Mouse (Mus musculus) adrenal gland, adult 18-20 months (tissue): ENCODE results near the gene March6. TPM values are rescaled to one million over a fixed set of nuclear protein-coding genes. Genes with fewer than 3 reads are reported as not detected.

ENCODE experiments used
- DNase-seq, 2 experiments: peaks; one replicate each; pipeline ENCODE4 v3.0.0; 2021 to 2022; ENCODE audit warnings: low spot score in 2 of 2
- total RNA-seq, 2 experiments: library from RNA; stranded (reverse); gene quantifications; 1 replicate in 1 of 2; 2 replicates in 1 of 2; pipeline ENCODE4 v1.2.3; 2021

Gene March6
- total RNA-seq, 2 experiments from 2014 or later: 84.7 to 161 TPM

GRCm38 (mm10) chr15:31454861-31455295, 76.0 kb downstream of the March6 start:
- DNase-seq: no peak

DNA sequence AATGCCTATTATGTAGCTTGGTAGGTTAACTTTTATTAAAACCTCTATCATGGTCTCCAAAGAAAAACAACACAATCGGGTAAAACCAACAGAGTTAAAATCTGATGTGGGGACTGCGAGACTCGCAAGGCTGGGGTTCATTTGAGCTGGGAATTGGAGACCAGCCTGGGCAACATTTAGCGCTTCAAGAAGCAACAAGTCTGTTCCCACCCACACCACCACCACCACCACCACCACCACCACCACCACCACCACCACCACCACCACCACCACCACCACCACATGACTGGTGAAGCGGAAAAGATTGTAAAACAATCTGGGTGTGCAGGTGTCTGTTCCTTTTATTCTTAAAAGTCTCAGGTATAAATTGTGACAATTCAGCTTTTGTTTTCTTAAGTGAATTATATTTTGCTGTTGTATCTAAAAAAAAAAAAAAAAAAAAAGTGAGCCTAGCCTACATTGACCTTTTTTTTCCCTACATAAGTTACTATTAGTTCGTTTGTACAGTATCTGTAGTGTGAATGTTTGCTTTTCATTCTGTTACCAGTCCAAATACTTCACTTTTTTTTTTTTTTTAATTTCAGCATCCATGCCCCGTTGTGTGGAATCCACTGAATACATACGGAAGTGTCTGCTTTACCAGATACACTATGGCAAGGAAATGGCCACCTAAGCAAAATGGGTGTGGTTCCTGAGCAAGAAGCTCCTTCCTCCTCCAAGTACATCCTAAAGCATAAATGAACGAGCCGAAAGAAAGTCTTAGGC, 76.6 kb downstream of the March6 start:
- DNase-seq: no peak

DNA sequence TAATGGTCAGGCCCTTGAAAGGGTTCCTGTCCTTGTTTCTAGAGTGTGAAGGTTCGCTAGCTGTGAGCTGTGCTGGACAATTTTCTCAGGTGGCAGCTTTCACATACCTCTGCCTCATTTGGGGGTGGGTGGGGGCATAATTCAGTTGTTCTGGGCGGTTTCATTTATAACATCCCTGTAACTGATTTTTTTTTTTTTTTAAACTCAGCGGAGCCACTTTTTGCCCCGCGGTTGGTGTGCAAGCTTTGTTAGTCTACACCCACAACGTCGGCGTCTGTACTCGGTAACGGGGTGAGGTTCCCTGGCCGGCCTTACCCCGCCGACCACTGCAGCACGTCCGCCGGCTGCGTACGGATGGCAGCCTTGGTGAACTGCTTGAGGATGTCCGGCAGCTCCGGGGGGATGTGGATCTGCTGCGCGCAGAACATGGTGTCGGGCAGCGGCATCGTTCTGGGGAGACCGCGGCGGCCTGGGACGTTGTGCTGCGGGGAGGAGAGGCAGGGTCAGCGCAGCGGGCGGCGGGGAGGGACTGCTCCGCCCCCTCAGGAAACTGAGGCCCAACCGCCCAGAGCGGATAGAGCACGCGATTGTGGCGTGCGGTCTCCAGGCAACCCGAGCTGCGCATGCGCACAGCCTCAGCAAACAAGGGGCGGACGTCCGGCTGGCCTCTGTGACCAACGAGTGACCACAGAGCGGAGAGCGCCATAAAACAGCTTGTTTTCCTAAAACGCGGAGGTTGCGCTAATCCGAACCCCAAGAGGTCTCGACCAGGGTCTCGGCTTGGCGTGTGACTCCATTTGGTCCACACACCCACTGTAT, 77.5 kb downstream of the March6 start, which contains the start of gene Ropn1l:
Ropn1l (minus strand) TSS at position 640 of the 819 bp plus-strand sequence.
- peak; percentile 92 to 93 for DNase-seq

DNA sequence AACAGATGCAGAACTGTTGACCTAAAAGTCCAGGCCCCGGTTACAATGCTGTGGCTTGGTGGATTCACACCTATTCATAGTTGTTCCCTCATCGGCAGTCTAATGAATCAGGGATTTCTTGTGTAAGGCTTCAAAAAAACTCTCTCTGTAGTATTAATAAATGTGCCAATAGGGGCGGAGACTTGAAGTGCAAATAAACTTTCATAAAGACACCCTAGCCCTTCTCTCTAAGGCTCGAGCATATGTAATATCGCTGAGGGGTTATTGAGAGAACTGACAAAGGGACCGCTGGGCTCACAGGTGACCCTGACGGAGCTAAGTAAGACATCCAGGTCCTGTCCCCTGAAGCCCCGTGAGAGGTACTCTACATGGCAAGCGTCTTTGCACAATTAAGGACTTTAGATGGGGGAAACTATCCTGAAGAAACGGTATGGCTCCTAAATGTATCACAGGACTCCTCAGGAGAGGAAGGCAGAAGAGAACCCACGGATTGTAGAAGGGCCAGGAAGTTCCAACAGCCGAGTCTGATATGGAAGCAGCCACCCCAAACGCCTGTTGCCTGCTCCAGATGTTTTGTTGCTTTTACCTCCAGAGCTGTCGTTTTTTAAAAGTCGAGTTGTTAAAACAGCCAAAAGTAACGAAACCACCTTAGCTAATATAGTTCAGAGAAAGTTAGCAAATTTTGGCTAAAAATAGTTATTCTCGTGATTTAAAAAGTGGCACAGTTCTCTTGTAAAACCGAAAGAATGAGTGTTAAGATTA, 78.3 kb downstream of the March6 start:
- no peak for DNase-seq

DNA sequence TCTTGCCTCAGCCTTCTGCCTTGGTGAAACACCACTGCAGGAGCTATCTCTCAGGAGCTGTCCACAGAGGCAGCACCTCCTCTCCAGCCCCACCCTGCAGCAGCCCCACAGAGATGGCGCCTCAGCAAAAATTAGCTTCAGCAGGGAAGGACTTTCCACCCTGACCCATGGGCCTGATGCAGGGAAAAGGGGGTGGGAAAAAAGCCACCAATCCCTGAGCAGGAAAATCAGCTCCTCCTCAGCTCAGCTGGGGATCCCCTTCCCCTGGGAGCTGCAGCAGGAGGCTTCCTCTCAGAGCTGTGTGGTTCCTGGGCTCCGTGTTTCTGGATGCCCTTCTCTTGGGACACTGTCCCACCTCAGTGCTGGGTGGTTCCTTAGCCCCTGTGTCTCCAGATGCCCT, 81.1 kb downstream of the March6 start:
- no peak for DNase-seq

DNA sequence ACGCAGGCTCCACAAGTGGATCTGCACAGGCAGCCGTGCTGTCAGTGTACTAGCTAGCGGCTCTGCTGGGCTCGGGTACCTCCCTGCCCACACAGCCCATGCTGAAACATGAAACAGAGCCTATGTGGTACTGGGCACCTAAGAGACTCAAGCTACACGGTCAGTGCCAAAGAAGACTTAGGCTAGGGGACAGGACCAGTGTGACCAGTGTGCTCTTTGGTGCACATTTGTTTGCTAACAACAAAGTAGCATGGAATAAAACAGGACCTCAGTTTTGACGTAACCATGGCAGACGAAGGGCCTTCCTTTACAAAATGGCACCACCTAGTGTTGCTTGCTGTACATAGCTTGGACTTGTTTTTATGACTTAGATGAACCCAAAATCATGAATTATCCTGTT, 83.7 kb downstream of the March6 start:
- no peak for DNase-seq

GRCm38 (mm10) chr15:31442698-31443097, 88.2 kb downstream of the March6 start:
- DNase-seq: no peak

GRCm38 (mm10) chr15:31441996-31442395, 88.9 kb downstream of the March6 start:
- DNase-seq: no peak

DNA sequence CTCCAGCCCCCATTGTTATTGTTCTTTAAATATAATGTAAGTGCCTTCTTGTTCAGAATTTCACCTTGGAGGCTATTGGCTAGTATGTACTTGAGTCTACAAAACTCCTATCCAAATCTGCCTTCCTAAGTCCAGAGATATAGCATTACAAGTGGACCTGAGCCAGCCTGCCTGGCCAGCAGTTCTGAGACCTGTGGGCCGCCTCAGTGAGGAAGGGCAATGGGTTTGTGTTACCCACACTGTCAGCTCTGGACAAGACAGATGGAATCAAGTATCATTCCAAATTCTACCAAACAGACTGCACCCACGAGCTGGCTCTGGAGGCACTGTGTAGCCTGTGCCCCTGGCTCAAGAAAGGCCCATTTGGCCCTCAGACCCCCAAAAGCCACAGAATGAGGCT, 94.0 kb downstream of the March6 start:
- no peak for DNase-seq

GRCm38 (mm10) chr15:31436083-31436482, 94.8 kb downstream of the March6 start:
- no peak for DNase-seq

GRCm38 (mm10) chr15:31433768-31434167, 97.1 kb downstream of the March6 start:
- no peak for DNase-seq

GRCm38 (mm10) chr15:31431847-31432246, 99.0 kb downstream of the March6 start:
- no peak for DNase-seq

- no peak for DNase-seq
Observed at GRCm38 (mm10) chr15:31430014-31430413, 100.8 kb downstream of the March6 start.

DNA sequence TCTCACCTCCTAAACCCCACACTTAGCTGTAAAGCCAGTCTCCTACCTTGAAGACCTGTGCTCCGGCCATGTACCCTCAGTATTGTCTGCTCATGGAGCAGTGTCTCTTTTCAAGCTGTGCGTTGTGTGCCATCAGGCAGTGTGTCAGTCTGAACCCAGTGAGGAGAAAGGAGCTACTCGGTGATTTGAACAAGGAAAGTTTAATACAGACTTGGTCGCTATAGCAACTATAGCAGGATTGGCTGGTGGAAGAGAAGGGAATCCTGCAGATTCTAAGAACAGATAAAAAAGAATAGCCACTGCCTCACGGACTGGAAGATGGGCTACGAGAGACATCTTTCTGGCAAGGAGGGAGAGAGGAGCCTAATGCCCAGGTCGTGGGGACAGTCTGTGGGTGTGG, 101.4 kb downstream of the March6 start:
- no peak for DNase-seq

DNA sequence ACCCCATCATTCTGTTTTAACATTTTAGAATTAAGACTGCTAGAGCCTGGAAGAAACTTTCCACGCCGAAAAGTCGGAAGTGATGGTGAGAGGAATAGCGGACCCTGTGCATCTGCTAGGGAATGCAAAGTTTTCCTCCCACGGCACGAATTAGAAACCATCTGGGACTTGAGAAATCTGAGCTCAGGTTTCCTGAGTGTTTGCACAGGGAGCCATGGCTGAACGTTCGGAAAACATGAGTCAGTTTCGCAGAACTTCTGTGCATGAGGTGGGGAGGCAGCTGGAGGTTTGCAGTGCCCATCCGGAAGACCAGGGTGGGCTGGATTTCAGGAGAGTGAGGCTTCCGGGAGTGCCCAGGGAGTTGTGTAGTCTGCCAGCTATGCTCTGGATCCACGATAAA, 102.3 kb downstream of the March6 start:
- DNase-seq: no peak

GRCm38 (mm10) chr15:31427390-31427789, 103.5 kb downstream of the March6 start:
- no peak for DNase-seq

DNA sequence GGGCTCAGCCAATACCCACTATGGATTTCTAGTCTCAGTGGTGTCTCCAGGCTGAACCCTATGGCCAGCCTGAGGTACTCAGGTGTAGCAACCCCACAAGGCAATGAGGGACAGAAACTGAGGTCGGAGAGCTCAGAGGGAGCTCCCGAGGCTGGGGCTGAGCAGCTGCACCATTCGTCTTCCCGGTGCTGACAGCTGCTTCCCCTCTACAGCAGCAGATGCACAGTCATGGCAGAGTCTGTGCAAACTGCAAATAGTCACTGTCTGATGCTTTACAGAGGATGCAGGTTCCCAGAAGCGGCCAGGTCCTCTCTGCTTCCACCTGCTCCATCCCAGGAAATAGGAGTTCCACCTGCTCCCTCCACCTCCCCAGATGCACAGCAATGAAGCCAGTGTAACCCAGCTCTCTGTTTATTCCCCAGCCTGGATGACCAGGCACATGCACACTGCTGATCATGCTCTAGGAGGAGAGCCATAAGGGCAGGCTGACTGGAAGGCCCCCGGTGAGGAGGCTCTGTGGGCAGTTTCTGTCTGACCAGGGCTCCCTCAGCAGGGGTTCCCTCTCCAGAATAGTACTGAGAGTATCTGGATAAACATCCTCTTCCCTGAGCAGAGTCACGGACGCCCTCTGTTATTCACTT, 104.7 kb downstream of the March6 start:
- DNase-seq: no peak

GRCm38 (mm10) chr15:31422649-31423369, 108.0 kb downstream of the March6 start:
- DNase-seq: no peak

- DNase-seq: peak; percentile 35 to 55
Observed at GRCm38 (mm10) chr15:31419037-31419436, 111.8 kb downstream of the March6 start.

GRCm38 (mm10) chr15:31418686-31419024, 112.2 kb downstream of the March6 start:
- no peak for DNase-seq
